Mouse (Mus musculus) midbrain, postnatal 0 days (tissue): ENCODE results near the gene Slc26a9. TPM values are rescaled to one million over a fixed set of nuclear protein-coding genes. Genes with fewer than 3 reads are reported as not detected.

Experiments used
- ATAC-seq: fragments of 200-750 bp; cut with Nextera tagmentation; 2 replicates; pipeline ENCODE4 v1.8.0; 2017; ENCODE audit warnings: moderate number of reproducible peaks, mild to moderate bottlenecking, moderate TSS enrichment, moderate library complexity; ENCODE audit not compliant: low FRiP score
- DNase-seq: peaks from one replicate; pipeline ENCODE4 v3.0.0-alpha.2; 2015; ENCODE audit warnings: low spot score
- H3K27ac ChIP-seq: fragments of 300-500 bp; sonication (generic); 2 replicates; pipeline ENCODE4 v1.5.1; 2014; ENCODE audit warnings: low read depth, mild to moderate bottlenecking, low read length, mixed read lengths
- H3K27me3 ChIP-seq: fragments of 300-500 bp; sonication (generic); 2 replicates; pipeline ENCODE4 v1.6.1; 2014; ENCODE audit warnings: low read length, control low read depth, mixed read lengths; ENCODE audit not compliant: insufficient read depth
- H3K36me3 ChIP-seq: fragments of 300-500 bp; sonication (generic); 2 replicates; pipeline ENCODE4 v1.6.1; 2014; ENCODE audit warnings: low read length, control low read depth, mixed read lengths; ENCODE audit not compliant: insufficient read depth
- H3K4me1 ChIP-seq: fragments of 300-500 bp; sonication (generic); 2 replicates; pipeline ENCODE4 v1.6.1; 2014; ENCODE audit warnings: mild to moderate bottlenecking, control low read depth, antibody characterized with exemption, low read length, mixed read lengths; ENCODE audit not compliant: insufficient read depth
- H3K4me2 ChIP-seq: fragments of 300-500 bp; sonication (generic); 2 replicates; pipeline ENCODE4 v1.6.1; 2014; ENCODE audit warnings: low read depth, mild to moderate bottlenecking, low read length, mixed read lengths; ENCODE audit not compliant: poor library complexity, severe bottlenecking
- H3K4me3 ChIP-seq: fragments of 300-500 bp; sonication (generic); 2 replicates; pipeline ENCODE4 v1.5.1; 2014; ENCODE audit warnings: low read depth, mild to moderate bottlenecking, low read length, moderate library complexity
- H3K9ac ChIP-seq: fragments of 300-500 bp; sonication (generic); replicated peaks from 2 replicates; pipeline ENCODE4 v1.6.1; 2014; ENCODE audit warnings: mild to moderate bottlenecking, low read length, moderate library complexity, mixed read lengths; ENCODE audit not compliant: poor library complexity, severe bottlenecking
- H3K9me3 ChIP-seq: fragments of 300-500 bp; sonication (generic); 2 replicates; pipeline ENCODE4 v1.6.1; 2016; ENCODE audit warnings: low read length, control low read depth
- CTCF ChIP-seq: IDR thresholded peaks from 2 replicates; pipeline ENCODE4 v1.5.1; 2016; ENCODE audit warnings: antibody characterized with exemption, mild to moderate bottlenecking
- WGBS: fragments of 180-500 bp; shearing (Covaris S2); extraction: QIAGEN DNeasy Blood & Tissue Kit; methylation state at CpG from one replicate; pipeline ENCODE4 v1.1.7; 2014; 5-methylcytosine and 5-hydroxymethylcytosine counted together
- polyA plus RNA-seq: library from polyadenylated mRNA; unstranded; fragments of >200 nt; fragmentation: Nextera tagmentation; extraction: Ambion mirVana; gene quantifications from 2 replicates; pipeline ENCODE4 v1.2.1, GENCODE M21; 2015
- total RNA-seq: library from RNA; depleted of rRNA; stranded (reverse); fragments of >200 nt; gene quantifications from 2 replicates; pipeline ENCODE4 v1.2.3, GENCODE M21; 2014

Slc26a9 gene
- total and polyA plus RNA-seq, 2 experiments from 2014 or later: 0.14 to 0.44 TPM

GRCm38 (mm10) chr1:131714388-131715337 lies 29.2 kb upstream of the Slc26a9 start:
- WGBS: 65% methylated on average over 20 of the region's 20 CpGs
- Histone ChIP-seq H3K27me3 (no peaks in the 10 kb centered on the region), H3K4me2 (no peak overlapping the region), H3K4me1 (no peaks in the 10 kb centered on the region), H3K9ac (no peak overlapping the region), H3K9me3 (no peaks in the 10 kb centered on the region), H3K4me3 (no peak overlapping the region), H3K36me3 (no peaks in the 10 kb centered on the region), H3K27ac (no peak overlapping the region)
- TF ChIP-seq CTCF: 0 out of 2 replicates have a peak, but pooled peaks have one; percentile 3
- DNase-seq: peak; percentile 27
- peak; percentile 31; the same call in 1 of the 2 replicates for ATAC-seq

DNA sequence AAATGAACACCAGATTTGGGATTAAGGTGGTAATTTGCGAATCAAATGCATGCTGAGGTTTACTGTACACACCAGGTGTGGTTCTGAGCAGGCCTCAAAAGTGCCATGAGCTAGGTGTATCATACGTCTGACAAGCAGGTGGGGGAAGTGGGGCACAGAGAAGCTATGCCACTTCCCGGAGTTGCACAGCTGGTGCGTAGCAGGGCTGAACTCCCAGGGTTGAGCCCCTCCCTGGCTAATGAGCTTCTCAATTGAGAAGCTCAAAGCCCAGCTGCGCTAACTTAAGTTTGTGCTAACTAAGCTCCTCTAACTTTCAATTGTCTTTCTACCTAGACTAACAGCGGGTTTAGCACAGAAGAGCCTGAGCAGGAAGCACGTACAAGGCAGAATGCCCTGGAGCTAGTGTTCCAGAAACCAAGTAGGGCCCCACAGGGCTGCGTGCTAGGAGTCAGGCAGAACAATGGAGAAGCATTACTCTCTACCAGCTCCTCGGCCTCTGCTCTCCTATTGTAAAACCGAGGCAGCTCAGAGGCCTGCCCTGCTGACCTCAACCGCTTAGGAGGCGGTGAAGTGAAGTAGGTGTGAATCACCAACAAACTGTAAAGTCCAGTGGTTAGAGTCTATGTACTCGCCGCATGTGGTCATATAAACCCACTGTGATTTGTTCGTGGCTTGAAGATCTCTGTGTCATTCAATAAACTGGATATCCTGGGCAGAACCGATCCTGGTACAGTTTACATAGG lies 24.7 kb upstream of the Slc26a9 start:
- Histone ChIP-seq H3K4me2 (no peak overlapping the region), H3K4me3 (no peak overlapping the region), H3K36me3 (no peaks in the 10 kb centered on the region), H3K27ac (no peak overlapping the region), H3K9ac (no peak overlapping the region), H3K27me3 (no peaks in the 10 kb centered on the region), H3K4me1 (no peaks in the 10 kb centered on the region), H3K9me3 (no peaks in the 10 kb centered on the region)
- TF ChIP-seq CTCF: no peak
- ATAC-seq (no peak), DNase-seq (no peak)
- 61% methylated on average over 16 of the region's 16 CpGs for WGBS

DNA sequence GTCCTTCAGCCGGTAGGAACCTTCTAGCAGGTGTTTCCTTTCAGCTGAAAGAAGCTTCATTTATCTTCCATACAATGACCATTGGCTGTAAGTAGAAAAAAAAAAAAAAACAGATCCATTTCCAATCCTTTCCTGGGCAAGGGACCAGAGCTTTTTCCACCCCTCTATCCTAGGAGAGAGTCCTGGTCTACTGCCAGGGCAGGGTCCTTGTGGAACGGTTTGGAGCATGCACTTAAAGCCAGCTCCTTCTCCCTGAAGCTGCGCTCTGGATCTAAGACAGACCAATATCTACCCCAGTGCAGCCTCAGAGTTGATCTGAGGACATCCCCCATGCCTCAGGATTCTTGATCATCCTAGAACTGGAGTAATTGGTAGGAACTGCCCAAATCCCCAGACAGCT lies 21.8 kb upstream of the Slc26a9 start:
- Histone ChIP-seq H3K27ac (no peak overlapping the region), H3K27me3 (no peaks in the 10 kb centered on the region), H3K4me2 (no peak overlapping the region), H3K9ac (no peak overlapping the region), H3K4me3 (no peak overlapping the region), H3K36me3 (no peaks in the 10 kb centered on the region), H3K9me3 (no peaks in the 10 kb centered on the region), H3K4me1 (no peaks in the 10 kb centered on the region)
- DNase-seq (no peak), ATAC-seq (no peak)
- no peak for TF ChIP-seq CTCF
- 80% methylated on average over 3 of the region's 3 CpGs for WGBS

DNA sequence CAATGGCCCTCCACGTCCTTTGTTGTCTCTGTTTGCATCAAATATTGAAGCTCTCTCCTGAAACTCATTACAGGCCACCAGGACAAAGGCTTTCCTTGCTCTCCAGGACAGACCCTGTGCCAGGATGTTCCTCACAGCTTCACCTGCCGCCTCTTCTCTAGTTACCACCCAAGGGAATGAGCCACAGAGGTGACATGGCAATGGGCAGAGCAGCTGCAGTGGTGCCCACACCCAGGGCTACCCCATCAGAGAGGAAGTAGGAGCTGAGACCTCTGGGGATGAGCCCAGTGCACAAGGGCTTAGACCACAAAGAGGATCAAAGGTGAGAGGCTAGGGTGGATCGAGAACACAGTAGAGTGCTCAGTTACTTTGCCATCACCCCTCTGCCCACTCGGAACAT lies 20.3 kb upstream of the Slc26a9 start:
- no peak overlapping the region for H3K27ac ChIP-seq

GRCm38 (mm10) chr1:131726586-131726985 lies 17.2 kb upstream of the Slc26a9 start:
- Histone ChIP-seq H3K9me3 (no peaks in the 10 kb centered on the region), H3K9ac (no peak overlapping the region), H3K36me3 (no peaks in the 10 kb centered on the region), H3K27ac (no peak overlapping the region), H3K4me3 (no peak overlapping the region), H3K4me2 (no peak overlapping the region), H3K27me3 (no peaks in the 10 kb centered on the region), H3K4me1 (no peaks in the 10 kb centered on the region)
- DNase-seq: no peak
- no peak for TF ChIP-seq CTCF
- no peak for ATAC-seq
- WGBS: 80% methylated on average over 6 of the region's 6 CpGs

More for the DNA sequence above, 20.3 kb upstream of the Slc26a9 start:
- no peak overlapping the region for H3K4me3 ChIP-seq
- no peak for DNase-seq
- H3K4me2 ChIP-seq: no peak overlapping the region
- H3K36me3 ChIP-seq: no peaks in the 10 kb centered on the region
- 51% methylated on average over 4 of the region's 4 CpGs for WGBS
- H3K9me3 ChIP-seq: no peaks in the 10 kb centered on the region
- H3K27me3 ChIP-seq: no peaks in the 10 kb centered on the region
- no peaks in the 10 kb centered on the region for H3K4me1 ChIP-seq
- TF ChIP-seq CTCF: no peak
- H3K9ac ChIP-seq: no peak overlapping the region
- ATAC-seq: no peak
